Mouse (Mus musculus): Measurements from ENCODE around the gene Rsph3a. TPM values are rescaled to one million over a fixed set of nuclear protein-coding genes. Genes with fewer than 3 reads are reported as not detected.

Gene Rsph3a
- polyA plus RNA-seq, 1 experiment: 47.1 TPM

DNA sequence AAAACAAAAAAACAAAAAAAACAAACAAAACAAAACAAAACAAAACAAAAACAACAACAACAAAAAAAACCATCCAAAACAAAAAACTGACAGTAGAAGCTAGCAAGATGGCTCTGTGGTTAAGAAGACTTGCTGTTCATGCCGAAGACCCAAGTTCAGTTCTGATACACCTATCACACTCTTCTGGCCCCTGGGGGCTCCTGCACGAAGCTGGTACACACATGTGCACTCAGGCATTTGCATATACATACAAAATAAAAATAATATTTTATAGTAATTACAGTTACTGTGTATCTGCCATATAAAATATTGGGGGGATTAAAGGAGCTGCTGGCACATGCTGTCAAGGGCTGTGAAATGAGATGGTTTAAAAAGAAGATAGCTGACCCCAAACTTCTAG, 43.9 kb upstream of the Rsph3a start:
- Histone ChIP-seq H3K4me1 (replicated peaks; ENCODE audit: control insufficient read depth, insufficient read depth, low read length) (peaks cover 14% of the 10 kb centered on the region), H3K36me3 (ENCODE audit: control insufficient read depth, insufficient read depth, low read length) (no peaks in the 10 kb centered on the region), H3K4me3 (ENCODE audit: control insufficient read depth, insufficient read depth, low read length) (no peak overlapping the region), H3K27ac (ENCODE audit: control insufficient read depth, insufficient read depth, low read length) (no peak overlapping the region), H3K27me3 (ENCODE audit: control insufficient read depth, insufficient read depth, low read length) (no peaks in the 10 kb centered on the region)
- no peak for TF ChIP-seq POLR2A (IDR thresholded peaks at IDR 0.05; ENCODE audit: control insufficient read depth, extremely low read depth, insufficient read depth, low read length, poor library complexity)
- no peak for DNase-seq
- WGBS: 92% methylated on average over 2 of the region's 2 CpGs

DNA sequence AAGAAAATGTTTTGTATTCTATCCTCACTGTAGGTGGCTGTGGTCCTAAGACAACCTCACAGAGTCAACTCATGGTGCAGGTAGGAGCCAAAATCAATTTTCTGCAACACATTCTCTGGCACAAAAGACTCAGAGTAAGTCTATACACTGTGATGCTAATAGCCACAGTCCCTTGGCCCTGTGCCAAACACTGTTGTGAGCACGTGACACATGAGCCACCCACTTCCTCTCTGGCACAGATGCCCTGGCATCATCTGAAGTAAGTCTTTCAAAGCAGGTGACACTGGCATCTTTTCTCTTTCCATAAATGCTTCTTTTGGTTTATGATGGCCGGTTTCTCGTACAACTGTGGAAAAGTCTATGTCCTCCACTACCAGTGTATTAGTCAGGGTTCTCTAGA, 43.1 kb upstream of the Rsph3a start:
- Histone ChIP-seq H3K27ac (ENCODE audit: control insufficient read depth, insufficient read depth, low read length) (no peak overlapping the region), H3K36me3 (ENCODE audit: control insufficient read depth, insufficient read depth, low read length) (no peaks in the 10 kb centered on the region), H3K4me3 (ENCODE audit: control insufficient read depth, insufficient read depth, low read length) (no peak overlapping the region), H3K4me1 (replicated peaks; ENCODE audit: control insufficient read depth, insufficient read depth, low read length) (peaks cover 10% of the 10 kb centered on the region), H3K27me3 (ENCODE audit: control insufficient read depth, insufficient read depth, low read length) (no peaks in the 10 kb centered on the region)
- TF ChIP-seq POLR2A (IDR thresholded peaks at IDR 0.05; ENCODE audit: control insufficient read depth, extremely low read depth, insufficient read depth, low read length, poor library complexity) (no peak), CTCF (IDR thresholded peaks at IDR 0.05; ENCODE audit: borderline replicate concordance, control insufficient read depth, extremely low read depth, insufficient read depth, low read length, poor library complexity) (no peak)
- WGBS: 12% methylated on average over 3 of the region's 3 CpGs
- peak; percentile 85 for DNase-seq

DNA sequence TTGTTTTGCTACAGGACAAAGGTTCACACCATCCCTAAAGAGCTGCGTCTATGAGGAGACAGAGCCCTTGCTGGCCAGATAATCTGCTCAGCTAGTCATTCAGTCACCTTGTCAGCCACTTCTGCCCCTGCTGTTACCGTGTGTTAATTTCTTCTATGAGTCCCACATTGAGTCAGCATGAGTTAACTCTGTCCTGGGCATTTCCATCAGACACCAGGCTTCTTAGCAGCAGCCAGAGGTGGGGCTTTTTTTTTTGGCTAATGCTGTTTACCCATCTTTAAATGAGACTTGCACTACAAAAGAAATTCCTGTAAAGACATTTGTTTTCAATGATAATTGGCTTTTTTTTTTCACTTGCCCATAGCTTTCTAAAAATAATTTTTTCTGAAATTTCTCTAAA, 40.4 kb upstream of the Rsph3a start:
- WGBS: 53% methylated on average over 2 of the region's 2 CpGs
- Histone ChIP-seq H3K4me1 (replicated peaks; ENCODE audit: control insufficient read depth, insufficient read depth, low read length) (peaks cover 4% of the 10 kb centered on the region), H3K4me3 (ENCODE audit: control insufficient read depth, insufficient read depth, low read length) (no peak overlapping the region), H3K36me3 (ENCODE audit: control insufficient read depth, insufficient read depth, low read length) (no peaks in the 10 kb centered on the region), H3K27me3 (ENCODE audit: control insufficient read depth, insufficient read depth, low read length) (no peaks in the 10 kb centered on the region), H3K27ac (ENCODE audit: control insufficient read depth, insufficient read depth, low read length) (no peak overlapping the region)
- DNase-seq: no peak
- TF ChIP-seq CTCF (IDR thresholded peaks at IDR 0.05; ENCODE audit: borderline replicate concordance, control insufficient read depth, extremely low read depth, insufficient read depth, low read length, poor library complexity): no peak

DNA sequence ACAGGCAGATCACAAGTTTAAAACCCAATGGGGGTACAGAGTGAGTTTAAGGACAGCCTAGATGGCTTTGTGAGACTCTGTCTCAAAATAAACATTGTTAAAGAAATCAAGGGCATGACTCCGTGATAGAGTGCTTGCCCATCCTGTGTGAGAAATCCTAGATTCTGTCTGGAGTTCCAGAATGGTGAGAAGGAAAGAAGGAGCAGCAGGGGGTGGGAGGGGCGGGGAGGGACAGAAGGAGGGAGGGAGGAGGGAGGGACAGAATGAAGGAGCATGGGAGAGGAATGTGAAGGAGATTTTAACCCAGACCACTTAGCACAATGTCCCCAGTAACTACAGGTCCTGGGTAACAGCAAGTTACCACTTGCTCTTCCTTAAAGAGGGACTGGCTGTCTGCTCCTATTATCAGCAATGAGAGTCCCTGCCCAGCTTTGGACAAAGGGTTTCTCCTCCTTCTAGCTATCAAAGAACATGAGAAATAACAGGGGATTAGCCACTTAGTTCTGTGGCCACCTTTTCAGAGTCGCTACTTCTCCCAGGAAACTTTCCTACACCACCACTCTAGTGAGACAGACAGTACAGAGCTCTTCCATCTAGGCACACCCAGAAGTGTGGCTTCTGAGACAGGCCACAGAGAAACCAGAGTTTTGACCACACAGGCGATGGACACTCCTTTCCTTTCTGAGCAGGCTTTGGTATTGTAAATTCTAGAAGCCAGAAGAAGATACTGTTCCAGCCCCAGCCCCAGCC, 39.3 kb upstream of the Rsph3a start:
- 56% methylated on average over 4 of the region's 4 CpGs for WGBS
- H3K4me3 ChIP-seq (ENCODE audit: control insufficient read depth, insufficient read depth, low read length): no peak overlapping the region

DNA sequence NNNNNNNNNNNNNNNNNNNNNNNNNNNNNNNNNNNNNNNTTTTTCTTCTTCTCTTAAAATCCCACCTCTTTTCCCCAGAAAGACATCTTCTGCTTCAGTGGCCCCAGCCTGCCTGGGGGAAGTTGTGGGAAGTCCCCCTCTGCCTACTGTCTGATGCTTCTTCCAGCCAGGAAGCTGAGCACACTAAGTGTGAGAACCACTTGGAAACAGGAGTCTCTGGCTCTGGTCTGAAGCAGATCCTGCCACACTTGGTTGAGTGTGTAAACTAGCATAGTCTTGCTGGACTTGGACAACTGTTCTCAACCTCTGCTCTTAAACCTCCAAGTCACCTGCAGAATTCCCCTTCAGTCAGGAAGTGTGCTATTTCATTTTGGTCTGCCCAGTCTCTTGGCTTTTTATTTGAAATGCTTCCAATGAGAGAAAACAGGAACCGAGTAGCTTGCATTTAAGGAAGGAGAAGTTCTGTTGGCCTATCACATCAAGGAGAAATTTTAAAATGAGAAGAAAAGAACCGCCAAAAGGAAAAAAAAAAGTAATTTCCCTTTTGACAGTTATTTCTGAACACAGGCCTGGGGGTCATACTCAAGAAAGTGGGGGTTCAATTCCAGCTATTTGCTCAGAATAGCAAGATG, 30.7 kb upstream of the Rsph3a start:
- no peak for DNase-seq
- H3K27me3 ChIP-seq (ENCODE audit: control insufficient read depth, insufficient read depth, low read length): no peaks in the 10 kb centered on the region
- no peaks in the 10 kb centered on the region for H3K36me3 ChIP-seq (ENCODE audit: control insufficient read depth, insufficient read depth, low read length)
- WGBS: 20% methylated on average over 2 of the region's 2 CpGs
- no peak overlapping the region for H3K4me3 ChIP-seq (ENCODE audit: control insufficient read depth, insufficient read depth, low read length)
- TF ChIP-seq CTCF (IDR thresholded peaks at IDR 0.05; ENCODE audit: borderline replicate concordance, control insufficient read depth, extremely low read depth, insufficient read depth, low read length, poor library complexity) (no peak), POLR2A (IDR thresholded peaks at IDR 0.05; ENCODE audit: control insufficient read depth, extremely low read depth, insufficient read depth, low read length, poor library complexity) (no peak)
- no peak overlapping the region for H3K27ac ChIP-seq (ENCODE audit: control insufficient read depth, insufficient read depth, low read length)
- H3K4me1 ChIP-seq (replicated peaks; ENCODE audit: control insufficient read depth, insufficient read depth, low read length): peaks cover 5% of the 10 kb centered on the region; the same call in 1 of the 2 replicates

More for the DNA sequence above, 39.3 kb upstream of the Rsph3a start:
- Histone ChIP-seq H3K27me3 (ENCODE audit: control insufficient read depth, insufficient read depth, low read length) (no peaks in the 10 kb centered on the region), H3K36me3 (ENCODE audit: control insufficient read depth, insufficient read depth, low read length) (no peaks in the 10 kb centered on the region), H3K27ac (ENCODE audit: control insufficient read depth, insufficient read depth, low read length) (no peak overlapping the region), H3K4me1 (replicated peaks; ENCODE audit: control insufficient read depth, insufficient read depth, low read length) (peaks cover 4% of the 10 kb centered on the region)
- no peak for DNase-seq
- TF ChIP-seq POLR2A (IDR thresholded peaks at IDR 0.05; ENCODE audit: control insufficient read depth, extremely low read depth, insufficient read depth, low read length, poor library complexity) (no peak), CTCF (IDR thresholded peaks at IDR 0.05; ENCODE audit: borderline replicate concordance, control insufficient read depth, extremely low read depth, insufficient read depth, low read length, poor library complexity) (no peak)

DNA sequence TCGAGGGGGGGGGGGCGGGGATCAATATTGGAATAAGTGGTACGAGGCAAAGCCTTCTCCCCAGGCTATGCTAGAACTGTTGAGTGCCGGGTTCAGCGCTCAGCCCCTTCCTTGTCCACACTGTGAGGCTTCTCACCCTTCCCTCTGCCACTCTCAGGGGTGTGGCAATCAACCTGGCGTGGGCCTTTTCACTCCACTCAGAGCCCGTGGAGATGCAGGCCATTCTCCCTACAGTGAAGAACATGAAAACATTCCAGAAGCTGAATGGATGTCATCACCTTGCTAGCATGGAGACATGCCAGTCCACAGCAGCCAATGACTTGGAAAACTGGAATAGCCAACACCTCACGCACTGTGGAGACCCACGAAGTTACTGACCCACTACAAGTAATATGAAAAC, 29.6 kb upstream of the Rsph3a start:
- H3K27me3 ChIP-seq (ENCODE audit: control insufficient read depth, insufficient read depth, low read length): no peaks in the 10 kb centered on the region
- H3K27ac ChIP-seq (ENCODE audit: control insufficient read depth, insufficient read depth, low read length): no peak overlapping the region
- H3K4me3 ChIP-seq (ENCODE audit: control insufficient read depth, insufficient read depth, low read length): no peak overlapping the region
- TF ChIP-seq POLR2A (IDR thresholded peaks at IDR 0.05; ENCODE audit: control insufficient read depth, extremely low read depth, insufficient read depth, low read length, poor library complexity) (no peak), CTCF (IDR thresholded peaks at IDR 0.05; ENCODE audit: borderline replicate concordance, control insufficient read depth, extremely low read depth, insufficient read depth, low read length, poor library complexity) (no peak)
- no peak for DNase-seq
- H3K36me3 ChIP-seq (ENCODE audit: control insufficient read depth, insufficient read depth, low read length): no peaks in the 10 kb centered on the region
- peaks cover 5% of the 10 kb centered on the region; the same call in 1 of the 2 replicates for H3K4me1 ChIP-seq (replicated peaks; ENCODE audit: control insufficient read depth, insufficient read depth, low read length)
- 92% methylated on average over 9 of the region's 9 CpGs for WGBS
